Mouse (Mus musculus) monocyte, adult 2 months (primary cell): ENCODE measurements around the gene Gm13178.

Experiments used
- DNase-seq, 2 experiments: peaks; one replicate each; pipeline ENCODE4 v3.0.0; 2022; ENCODE audit warnings: low spot score in 2 of 2, low read depth in 1 of 2

Gm13178 gene

GRCm38 (mm10) chr4:144721304-144721703 lies at the start of gene Gm13178:
Gene Gm13178 (minus strand): TSS chr4:144721404.
- no peak for DNase-seq

GRCm38 (mm10) chr4:144765722-144766121 lies 44.5 kb upstream of the Gm13178 start:
- DNase-seq = no peak

GRCm38 (mm10) chr4:144749139-144749538 lies 27.9 kb upstream of the Gm13178 start:
- no peak for DNase-seq

- DNase-seq = no peak
Observed at GRCm38 (mm10) chr4:144719691-144720090, 1.5 kb downstream of the Gm13178 start.

- DNase-seq = no peak
Observed at GRCm38 (mm10) chr4:144718288-144718687, 2.9 kb downstream of the Gm13178 start.

- DNase-seq = no peak
Observed at GRCm38 (mm10) chr4:144686268-144686667, 34.9 kb downstream of the Gm13178 start, which contains the start of gene Gm436. Gene Gm436 (minus strand): TSS chr4:144686368.
